Mouse (Mus musculus) hindbrain, embryonic 12.5 days (tissue): ENCODE data around the gene Srxn1. TPM values are rescaled to one million over a fixed set of nuclear protein-coding genes. Genes with fewer than 3 reads are reported as not detected.
"Not testable (repeated sequence)": the region's sequence is repeated elsewhere in the genome, so short reads cannot be mapped to it uniquely, and the experiment has no call there.

Source experiments
- ATAC-seq: fragments of 200-750 bp; cut with Nextera tagmentation; 2 replicates; pipeline ENCODE4 v1.8.0; 2017; ENCODE audit warnings: moderate TSS enrichment; ENCODE audit not compliant: low FRiP score
- H3K27ac ChIP-seq: fragments of 300-500 bp; sonication (generic); 2 replicates; pipeline ENCODE4 v1.5.1; 2016; ENCODE audit warnings: mild to moderate bottlenecking
- H3K27me3 ChIP-seq: fragments of 300-500 bp; sonication (generic); 2 replicates; pipeline ENCODE4 v1.6.1; 2016; ENCODE audit warnings: mild to moderate bottlenecking
- H3K36me3 ChIP-seq: fragments of 300-500 bp; sonication (generic); 2 replicates; pipeline ENCODE4 v1.6.1; 2016; ENCODE audit warnings: mild to moderate bottlenecking
- H3K4me1 ChIP-seq: fragments of 300-500 bp; sonication (generic); 2 replicates; pipeline ENCODE4 v1.6.1; 2016
- H3K4me2 ChIP-seq: fragments of 300-500 bp; sonication (generic); replicated peaks from 2 replicates; pipeline ENCODE4 v1.6.1; 2016; ENCODE audit warnings: mild to moderate bottlenecking
- H3K4me3 ChIP-seq: fragments of 300-500 bp; sonication (generic); 2 replicates; pipeline ENCODE4 v1.5.1; 2016; ENCODE audit warnings: mild to moderate bottlenecking
- H3K9ac ChIP-seq: fragments of 300-500 bp; sonication (generic); 2 replicates; pipeline ENCODE4 v1.6.1; 2016; ENCODE audit warnings: mild to moderate bottlenecking, moderate library complexity
- H3K9me3 ChIP-seq: fragments of 300-500 bp; sonication (generic); replicated peaks from 2 replicates; pipeline ENCODE4 v1.6.1; 2016; ENCODE audit warnings: mild to moderate bottlenecking
- WGBS: fragments of 180-500 bp; shearing (Covaris S2); methylation state at CpG from one replicate; pipeline ENCODE4 v1.1.7; 2016; 5-methylcytosine and 5-hydroxymethylcytosine counted together
- polyA plus RNA-seq: library from polyadenylated mRNA; unstranded; fragments of >200 nt; fragmentation: Nextera tagmentation; extraction: Ambion mirVana; gene quantifications from 2 replicates; pipeline ENCODE4 v1.2.1, GENCODE M21; 2016

Srxn1 gene
- polyA plus RNA-seq, result 13.8 and 15.3 TPM in 2 replicates

DNA sequence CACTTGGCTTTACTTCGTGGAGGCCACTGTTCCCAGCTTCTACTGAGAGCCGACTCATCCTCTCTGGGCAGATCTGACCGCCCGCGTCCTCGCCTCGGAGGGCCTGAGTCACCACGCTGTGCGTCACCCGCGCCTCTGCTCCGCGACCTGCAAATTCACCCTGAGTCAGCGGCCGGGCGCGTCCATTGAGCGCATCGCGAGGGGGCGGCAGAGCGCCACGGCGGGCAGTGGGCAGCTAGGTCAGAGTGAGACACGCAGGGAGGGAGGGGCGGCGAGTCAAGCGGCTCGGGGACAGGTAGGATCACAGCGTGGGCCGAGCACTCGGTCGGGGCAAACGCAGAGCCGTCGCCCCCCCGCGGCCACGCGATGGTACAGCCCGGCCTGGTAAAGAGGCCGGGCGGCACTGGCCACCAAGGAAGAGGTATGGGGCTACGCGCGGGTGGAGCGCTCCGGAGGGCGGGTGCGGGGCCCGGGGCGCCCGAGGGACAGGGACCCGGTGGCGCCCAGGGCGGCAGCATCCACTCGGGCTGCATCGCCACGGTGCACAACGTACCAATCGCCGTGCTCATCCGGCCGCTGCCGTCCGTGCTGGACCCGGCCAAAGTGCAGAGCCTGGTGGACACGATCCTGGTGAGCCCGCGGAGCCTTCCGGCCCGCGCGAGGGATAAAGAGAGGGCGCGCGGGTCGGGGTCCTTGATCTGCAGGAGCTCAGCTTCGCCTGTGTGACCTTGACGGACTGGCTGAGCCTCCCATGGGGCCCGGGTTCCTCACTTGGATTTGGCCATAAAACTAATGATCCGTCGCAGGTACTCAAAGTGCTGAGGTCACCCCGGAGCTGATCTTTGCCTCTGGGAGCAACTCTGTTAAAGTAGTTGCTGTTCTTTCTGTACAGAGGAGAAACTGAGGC, at the start of gene Srxn1:
Gene Srxn1, plus strand, starts transcription at position 199 of the 907 bp plus-strand sequence.
- peak within 1 kb of the TSS; percentile 68 for H3K4me3 ChIP-seq
- peak within 1 kb of the TSS; percentile 81 for H3K9ac ChIP-seq
- H3K36me3 ChIP-seq, result 0 out of 2 replicates have a peak, but pooled peaks cover 3% of the 10 kb centered on the region
- peak within 1 kb of the TSS; percentile 80 for H3K4me2 ChIP-seq
- peak within 1 kb of the TSS; percentile 46 for H3K27ac ChIP-seq
- H3K9me3 ChIP-seq, result no peaks in the 10 kb centered on the region
- 0 out of 2 replicates have a peak, but pooled peaks cover 7% of the 10 kb centered on the region for H3K27me3 ChIP-seq
- 1% methylated on average over 78 of the region's 84 CpGs for WGBS
- H3K4me1 ChIP-seq, result peaks cover 26% of the 10 kb centered on the region
- ATAC-seq, result peak; percentile 85

DNA sequence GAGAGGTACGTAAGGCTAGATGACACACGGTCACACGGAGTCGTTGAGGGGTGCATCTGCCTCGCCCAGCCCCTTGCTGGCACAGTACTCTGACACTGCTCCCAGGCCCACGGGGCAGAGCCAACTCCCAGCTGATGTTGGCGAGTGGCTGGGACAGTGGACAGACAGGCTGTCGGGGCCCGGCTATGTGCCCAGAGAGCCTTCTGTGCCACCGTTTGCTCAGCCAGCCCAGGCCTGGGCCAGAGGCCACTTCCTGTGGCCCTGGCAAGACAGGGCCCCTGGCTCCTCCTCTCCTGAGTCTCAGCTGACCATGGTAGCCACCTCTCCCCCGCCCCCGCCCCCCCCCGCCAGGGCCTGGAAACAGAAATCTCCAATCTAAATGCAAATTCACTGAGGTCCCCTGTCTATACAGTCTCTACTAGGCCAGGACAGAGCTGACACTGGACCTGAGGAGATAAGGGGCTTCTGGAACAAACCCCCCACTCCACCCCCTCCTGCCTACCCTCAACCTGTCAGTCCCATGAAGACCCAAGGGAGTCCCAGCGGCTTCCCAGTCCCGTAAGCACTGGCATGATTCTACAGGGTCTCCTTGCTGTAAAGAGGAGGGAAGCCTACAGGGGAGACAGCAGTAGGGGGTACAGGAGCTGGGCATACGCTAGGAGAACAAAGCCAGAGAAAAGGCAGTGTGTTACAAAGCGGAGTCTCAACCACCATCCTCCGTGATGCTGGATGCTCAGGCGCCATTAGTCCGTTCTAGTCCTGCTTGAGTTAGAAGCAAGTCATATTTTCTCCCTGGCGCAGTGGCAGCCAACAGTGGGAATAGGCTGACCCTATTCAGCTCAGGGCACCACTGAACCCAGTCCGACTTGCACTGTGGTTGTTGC, 48.7 kb upstream of the Srxn1 start:
- Histone ChIP-seq H3K9me3 (no peaks in the 10 kb centered on the region), H3K36me3 (no peaks in the 10 kb centered on the region), H3K4me3 (no peak overlapping the region), H3K27ac (peak overlapping the region; percentile 79), H3K27me3 (peaks cover 29% of the 10 kb centered on the region), H3K9ac (peak overlapping the region; percentile 35), H3K4me1 (peaks cover 37% of the 10 kb centered on the region), H3K4me2 (no peak overlapping the region)
- 62% methylated on average over 21 of the region's 22 CpGs for WGBS
- peak; percentile 76 for ATAC-seq

- peak overlapping the region; percentile 79 for H3K27ac ChIP-seq
Measured at GRCm38 (mm10) chr2:152057252-152057563, 48.1 kb upstream of the Srxn1 start.

GRCm38 (mm10) chr2:152062817-152063216, 42.5 kb upstream of the Srxn1 start:
- WGBS, result 83% methylated on average over 3 of the region's 3 CpGs
- not testable (repeated sequence) for H3K4me1 ChIP-seq, H3K4me3 ChIP-seq, ATAC-seq, H3K27me3 ChIP-seq, H3K36me3 ChIP-seq, H3K9ac ChIP-seq, H3K9me3 ChIP-seq, H3K4me2 ChIP-seq, H3K27ac ChIP-seq

More at GRCm38 (mm10) chr2:152057252-152057563, 48.1 kb upstream of the Srxn1 start:
- H3K9ac ChIP-seq, result peak overlapping the region; percentile 3; the same call in 1 of the 2 replicates
- H3K4me2 ChIP-seq, result no peak overlapping the region
- H3K4me1 ChIP-seq, result peaks cover 31% of the 10 kb centered on the region
- no peaks in the 10 kb centered on the region for H3K36me3 ChIP-seq
- no peak for ATAC-seq
- peaks cover 23% of the 10 kb centered on the region for H3K27me3 ChIP-seq
- H3K9me3 ChIP-seq, result no peaks in the 10 kb centered on the region
- WGBS, result 67% methylated on average over 9 of the region's 9 CpGs
- no peak overlapping the region for H3K4me3 ChIP-seq

DNA sequence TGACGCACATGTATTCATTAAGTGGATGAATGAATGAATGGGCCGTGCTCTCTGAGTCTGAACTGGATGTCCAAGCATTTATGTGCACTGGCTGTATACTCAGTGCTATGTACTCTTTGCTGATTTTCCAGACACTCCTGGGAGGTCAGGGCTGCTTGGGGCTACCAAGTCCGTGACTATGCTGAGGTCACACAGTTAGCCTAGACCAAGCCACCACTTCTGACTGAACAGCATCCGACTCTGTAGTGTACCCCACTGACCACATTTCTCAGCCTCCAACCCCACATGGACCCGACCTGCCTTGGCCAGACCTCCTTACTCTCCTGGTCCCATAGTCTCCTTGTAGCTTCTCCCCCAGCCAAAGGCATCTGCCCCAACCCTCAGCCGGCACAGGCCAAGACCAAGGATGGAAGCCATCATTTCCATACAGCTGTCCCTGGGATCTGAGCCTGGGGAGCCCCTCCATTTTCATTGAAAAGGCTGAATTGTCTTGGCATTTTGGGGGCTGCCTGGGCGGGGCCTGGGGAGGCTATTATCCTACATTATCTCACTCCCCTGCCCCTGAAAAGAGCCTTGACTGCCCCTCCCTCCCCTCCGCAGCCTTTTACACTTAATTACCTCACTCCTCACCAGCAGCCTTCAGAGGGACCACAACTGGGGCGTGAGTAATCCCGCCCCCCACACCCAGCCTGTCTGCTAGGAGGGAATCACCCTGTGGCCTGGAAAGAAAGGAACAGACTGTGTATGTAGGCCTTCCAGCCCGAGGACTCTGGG, 36.5 kb upstream of the Srxn1 start:
- no peak overlapping the region for H3K9ac ChIP-seq
- H3K4me2 ChIP-seq, result no peak overlapping the region
- H3K27me3 ChIP-seq, result peaks cover under 1% of the 10 kb centered on the region; the same call in 1 of the 2 replicates
- peak overlapping the region; percentile 87 for H3K27ac ChIP-seq
- WGBS, result 27% methylated on average over 11 of the region's 11 CpGs
- H3K4me1 ChIP-seq, result peaks cover 17% of the 10 kb centered on the region
- ATAC-seq, result peak; percentile 92
- H3K36me3 ChIP-seq, result no peaks in the 10 kb centered on the region
- H3K4me3 ChIP-seq, result no peak overlapping the region
- no peaks in the 10 kb centered on the region for H3K9me3 ChIP-seq

GRCm38 (mm10) chr2:152069434-152069786, 35.9 kb upstream of the Srxn1 start:
- no peak overlapping the region for H3K9ac ChIP-seq
- peaks cover 3% of the 10 kb centered on the region; the same call in 1 of the 2 replicates for H3K27me3 ChIP-seq
- H3K27ac ChIP-seq, result peak overlapping the region; percentile 87
- no peaks in the 10 kb centered on the region for H3K36me3 ChIP-seq
- H3K4me2 ChIP-seq, result no peak overlapping the region
- H3K9me3 ChIP-seq, result no peaks in the 10 kb centered on the region
- no peak for ATAC-seq
- H3K4me1 ChIP-seq, result peaks cover 17% of the 10 kb centered on the region
- H3K4me3 ChIP-seq, result no peak overlapping the region
- 51% methylated on average over 9 of the region's 9 CpGs for WGBS

DNA sequence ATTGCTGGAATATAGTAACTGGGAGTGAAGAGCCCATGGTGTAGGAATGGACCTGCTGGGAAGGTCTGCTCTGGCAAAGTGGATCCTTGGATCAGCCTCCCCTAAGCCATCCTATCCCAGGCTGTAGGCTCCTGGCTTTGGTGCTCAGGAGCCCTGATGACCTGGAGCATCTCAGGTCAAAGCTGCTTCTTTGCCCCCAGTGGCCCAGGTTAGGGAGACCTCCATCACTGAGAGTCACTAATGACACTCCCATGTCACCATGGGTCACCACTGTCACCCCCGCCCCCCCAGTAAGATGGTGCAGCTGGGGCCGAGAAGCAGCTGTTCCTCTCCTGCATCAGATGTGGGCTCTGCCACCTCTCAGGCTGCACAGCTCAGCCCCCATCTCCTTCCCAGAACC, 35.4 kb upstream of the Srxn1 start:
- WGBS, result 65% methylated on average over 2 of the region's 2 CpGs
- ATAC-seq, result no peak; the same call in 1 of the 2 replicates
- H3K4me2 ChIP-seq, result no peak overlapping the region
- no peaks in the 10 kb centered on the region for H3K9me3 ChIP-seq
- peaks cover 17% of the 10 kb centered on the region for H3K4me1 ChIP-seq
- no peak overlapping the region for H3K4me3 ChIP-seq
- H3K9ac ChIP-seq, result no peak overlapping the region
- H3K36me3 ChIP-seq, result no peaks in the 10 kb centered on the region
- peaks cover 3% of the 10 kb centered on the region; the same call in 1 of the 2 replicates for H3K27me3 ChIP-seq
- peak overlapping the region; percentile 87 for H3K27ac ChIP-seq

DNA sequence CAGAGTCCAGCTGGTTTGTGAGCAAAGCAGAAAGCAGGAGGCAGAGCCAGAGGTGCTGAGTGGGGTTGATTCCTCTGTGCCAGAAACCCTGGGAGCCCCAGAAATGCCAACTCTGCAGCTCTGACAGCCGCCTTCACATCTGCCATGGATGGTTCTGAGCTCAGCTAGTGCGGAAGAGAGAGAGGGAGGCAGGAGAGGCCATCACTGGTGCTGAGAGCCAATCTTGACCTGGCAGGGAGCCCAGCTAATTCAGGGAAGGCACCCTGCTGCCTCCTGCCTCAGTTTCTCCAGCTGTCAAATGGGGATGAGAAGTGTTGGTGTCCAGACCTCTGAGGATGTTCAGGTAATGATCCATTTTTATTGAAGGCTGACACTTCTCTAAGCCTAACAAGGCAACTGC, 30.8 kb upstream of the Srxn1 start:
- Histone ChIP-seq H3K9me3 (no peaks in the 10 kb centered on the region), H3K4me1 (peaks cover 19% of the 10 kb centered on the region), H3K9ac (no peak overlapping the region), H3K4me2 (no peak overlapping the region), H3K27ac (no peak overlapping the region), H3K4me3 (no peak overlapping the region), H3K36me3 (no peaks in the 10 kb centered on the region), H3K27me3 (peaks cover 11% of the 10 kb centered on the region; the same call in 1 of the 2 replicates)
- ATAC-seq, result no peak
- WGBS, result 77% methylated on average over 2 of the region's 2 CpGs

- H3K4me3 ChIP-seq, result no peak overlapping the region
- H3K27ac ChIP-seq, result no peak overlapping the region
- H3K36me3 ChIP-seq, result no peaks in the 10 kb centered on the region
- peaks cover 18% of the 10 kb centered on the region for H3K4me1 ChIP-seq
- 49% methylated on average over 9 of the region's 9 CpGs for WGBS
- peaks cover 14% of the 10 kb centered on the region; the same call in 1 of the 2 replicates for H3K27me3 ChIP-seq
- H3K9me3 ChIP-seq, result no peaks in the 10 kb centered on the region
- ATAC-seq, result no peak
- H3K4me2 ChIP-seq, result no peak overlapping the region
- no peak overlapping the region for H3K9ac ChIP-seq
Measured at GRCm38 (mm10) chr2:152075294-152075889, 29.9 kb upstream of the Srxn1 start.

- WGBS, result 75% methylated on average over 3 of the region's 3 CpGs
- Histone ChIP-seq H3K27ac (no peak overlapping the region), H3K4me3 (no peak overlapping the region), H3K4me2 (no peak overlapping the region), H3K4me1 (peaks cover 30% of the 10 kb centered on the region), H3K9ac (no peak overlapping the region), H3K9me3 (no peaks in the 10 kb centered on the region), H3K27me3 (peaks cover 17% of the 10 kb centered on the region), H3K36me3 (no peaks in the 10 kb centered on the region)
- no peak for ATAC-seq
Measured at GRCm38 (mm10) chr2:152077337-152077736, 28.0 kb upstream of the Srxn1 start.
